Mouse (Mus musculus): ENCODE measurements around the gene Gm17428. TPM values are rescaled to one million over a fixed set of nuclear protein-coding genes. Genes with fewer than 3 reads are reported as not detected.

Gm17428 gene
- polyA plus RNA-seq (2015; fragmentation: Nextera tagmentation; extraction: Ambion mirVana) = not detected in 2 replicates

DNA sequence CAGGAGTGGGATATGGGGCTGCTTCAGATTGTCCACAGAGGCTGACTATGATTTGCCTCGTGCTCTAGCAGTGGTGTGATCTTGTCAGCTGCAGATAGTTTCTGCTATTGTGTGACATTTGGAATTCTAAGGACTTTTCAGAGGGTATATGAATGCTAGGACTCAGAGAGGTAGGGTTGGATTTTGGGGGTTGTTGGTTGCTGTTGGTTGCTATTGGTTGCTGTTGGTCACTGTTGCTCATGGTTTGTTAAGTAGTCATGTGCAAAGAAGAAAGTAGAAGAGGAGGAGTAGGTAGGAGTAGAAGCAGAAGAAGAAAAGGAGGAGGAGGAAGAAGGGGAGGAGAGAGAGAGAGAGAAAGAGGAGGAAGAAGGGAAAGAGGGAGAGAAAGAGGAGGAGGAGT, at the start of gene Gm17428:
Gene Gm17428, plus strand, starts transcription at position 301 of the 400 bp plus-strand sequence.

DNA sequence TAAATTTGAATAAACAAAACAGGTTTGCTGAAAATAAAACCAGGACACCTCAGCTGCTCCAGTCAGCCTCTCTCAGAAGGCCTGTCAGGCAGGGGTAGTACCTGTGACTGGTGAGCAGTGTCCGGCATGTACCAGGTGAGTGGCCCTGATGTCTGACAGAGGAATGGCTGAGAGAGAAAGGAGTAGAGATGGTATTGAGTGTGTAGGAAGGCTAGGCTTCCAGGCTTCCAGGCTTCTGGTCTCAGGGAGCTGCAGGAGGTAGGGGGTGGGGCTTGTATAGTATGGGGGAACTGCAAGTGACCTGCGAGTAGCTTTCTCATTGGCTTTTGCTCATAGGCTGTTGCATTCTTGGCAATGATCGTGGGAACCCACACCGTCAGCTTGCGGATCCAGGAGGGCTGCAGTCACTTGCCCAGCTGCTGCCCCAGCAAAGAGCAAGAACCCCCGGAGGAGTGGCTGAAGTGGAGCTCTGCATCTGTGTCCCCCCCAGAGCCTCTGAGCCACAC, 44.0 kb upstream of the Gm17428 start, which contains the start of gene Il25:
Gene Il25, plus strand, starts transcription at position 51 of the 506 bp plus-strand sequence.

DNA sequence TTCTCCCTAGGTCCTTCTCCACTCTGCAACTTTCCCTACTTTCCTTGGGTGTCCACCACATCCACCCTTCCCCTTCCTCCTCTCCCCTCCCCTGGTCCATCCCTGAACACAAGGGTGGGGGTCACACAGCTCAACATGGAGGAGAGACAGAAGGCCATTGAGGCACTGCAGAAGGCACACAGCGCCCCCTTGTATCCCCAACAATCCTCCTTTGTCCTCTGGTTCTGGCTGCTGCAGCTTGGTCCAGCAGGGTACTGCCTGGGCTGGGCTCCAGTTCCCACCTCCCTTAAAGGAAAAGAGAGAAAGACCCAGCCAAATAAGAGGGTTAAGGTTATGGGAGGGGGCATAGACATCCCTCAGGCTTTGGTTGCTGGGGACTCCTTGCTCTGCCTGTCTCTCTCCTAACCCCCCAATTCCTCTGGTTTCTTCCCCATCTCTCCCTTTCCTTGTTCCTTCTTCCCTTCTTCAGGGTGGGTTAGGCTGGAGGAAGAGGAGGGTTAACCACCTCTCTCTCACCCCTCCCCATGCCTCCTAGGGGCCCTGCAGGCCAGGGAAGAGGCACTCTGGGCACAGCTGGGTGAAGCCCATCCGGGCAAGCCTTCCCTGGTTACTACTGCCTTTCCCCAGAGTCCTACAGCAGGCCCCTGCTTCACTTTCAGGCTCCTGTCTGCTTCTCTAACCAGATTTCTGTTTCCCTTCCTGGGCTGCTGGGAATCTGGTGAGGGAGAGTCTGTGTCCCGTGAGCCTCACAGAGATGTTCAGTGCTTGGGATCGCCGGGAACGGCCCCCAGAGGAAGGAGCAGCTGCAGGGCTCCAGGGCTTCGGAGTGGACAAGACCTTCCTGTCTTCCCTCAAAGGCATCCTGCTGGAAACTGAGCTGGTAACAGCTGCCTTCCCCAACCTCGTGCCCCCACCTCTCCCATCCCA, 40.6 kb upstream of the Gm17428 start, which contains the start of gene Cmtm5:
Gene Cmtm5, plus strand, starts transcription at position 358 of the 927 bp plus-strand sequence.

DNA sequence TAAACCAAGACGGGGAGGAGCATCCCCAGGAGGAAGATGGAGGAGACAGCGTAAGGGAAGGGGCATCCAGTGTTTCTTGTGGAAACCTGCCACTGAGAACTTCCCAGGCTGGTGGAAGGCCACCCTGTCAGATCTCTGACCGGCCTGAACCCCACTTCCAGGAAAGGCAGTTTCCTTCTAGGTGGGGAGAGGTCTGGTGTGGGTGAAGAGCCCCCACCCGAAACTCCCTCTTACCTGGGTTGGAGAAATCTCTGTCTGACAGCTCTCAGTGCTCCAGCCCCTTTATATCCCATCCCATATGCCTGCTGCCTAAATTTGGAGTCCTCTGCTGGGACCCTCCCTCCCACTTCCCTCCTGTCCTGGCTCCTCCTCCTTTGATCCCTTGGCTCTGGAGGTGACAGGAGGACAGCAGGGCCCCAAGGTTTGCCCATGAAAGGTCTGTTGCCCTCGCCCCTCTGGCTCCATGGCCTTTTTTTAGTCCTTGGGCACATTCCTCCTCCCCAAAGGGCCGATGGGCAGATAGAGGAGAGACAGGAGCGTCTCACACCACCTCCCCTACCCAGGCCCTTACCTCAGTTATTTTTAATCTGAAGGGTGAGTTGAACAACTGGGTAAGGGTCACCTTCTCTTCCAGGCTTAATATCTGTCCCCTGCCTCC, 10.3 kb upstream of the Gm17428 start, which contains the start of gene Myh6:
Gene Myh6, minus strand, starts transcription at position 608 of the 658 bp plus-strand sequence.

DNA sequence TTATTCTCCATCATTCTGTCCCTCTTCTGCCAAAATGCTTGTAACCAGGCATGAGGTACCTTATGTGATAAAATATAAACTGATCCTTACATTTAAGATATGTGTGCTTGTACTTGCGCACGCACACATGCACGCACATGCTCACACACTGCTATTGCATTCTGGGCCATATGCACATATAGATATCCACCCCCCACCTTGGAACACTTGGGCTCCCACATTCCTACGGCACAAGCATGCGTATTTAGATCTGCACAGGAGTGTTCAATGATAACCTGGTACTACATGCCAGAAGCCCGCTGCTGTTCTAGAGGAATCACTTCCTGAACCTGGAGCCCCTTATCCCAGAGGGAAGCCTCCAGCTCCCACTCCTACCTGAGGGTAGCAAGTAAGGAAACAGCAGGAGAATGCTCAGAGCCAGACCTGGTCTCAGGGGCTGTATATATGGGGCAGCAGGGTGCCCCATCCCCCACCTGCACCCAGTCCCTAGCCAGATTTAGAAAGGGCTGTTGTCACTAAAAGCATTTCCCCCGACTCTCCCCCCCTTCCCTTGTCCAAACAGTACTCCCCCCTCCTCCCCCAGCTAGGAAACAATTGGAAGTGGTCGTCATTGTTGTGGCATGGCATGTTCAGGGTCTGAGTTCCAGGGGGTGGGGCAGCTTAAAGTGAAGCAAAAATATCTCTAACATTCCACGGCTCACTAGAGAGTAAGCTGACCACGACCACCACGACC, 17.6 kb downstream of the Gm17428 start, which contains the start of gene Myh7:
Gene Myh7, minus strand, starts transcription at position 491 of the 733 bp plus-strand sequence.

DNA sequence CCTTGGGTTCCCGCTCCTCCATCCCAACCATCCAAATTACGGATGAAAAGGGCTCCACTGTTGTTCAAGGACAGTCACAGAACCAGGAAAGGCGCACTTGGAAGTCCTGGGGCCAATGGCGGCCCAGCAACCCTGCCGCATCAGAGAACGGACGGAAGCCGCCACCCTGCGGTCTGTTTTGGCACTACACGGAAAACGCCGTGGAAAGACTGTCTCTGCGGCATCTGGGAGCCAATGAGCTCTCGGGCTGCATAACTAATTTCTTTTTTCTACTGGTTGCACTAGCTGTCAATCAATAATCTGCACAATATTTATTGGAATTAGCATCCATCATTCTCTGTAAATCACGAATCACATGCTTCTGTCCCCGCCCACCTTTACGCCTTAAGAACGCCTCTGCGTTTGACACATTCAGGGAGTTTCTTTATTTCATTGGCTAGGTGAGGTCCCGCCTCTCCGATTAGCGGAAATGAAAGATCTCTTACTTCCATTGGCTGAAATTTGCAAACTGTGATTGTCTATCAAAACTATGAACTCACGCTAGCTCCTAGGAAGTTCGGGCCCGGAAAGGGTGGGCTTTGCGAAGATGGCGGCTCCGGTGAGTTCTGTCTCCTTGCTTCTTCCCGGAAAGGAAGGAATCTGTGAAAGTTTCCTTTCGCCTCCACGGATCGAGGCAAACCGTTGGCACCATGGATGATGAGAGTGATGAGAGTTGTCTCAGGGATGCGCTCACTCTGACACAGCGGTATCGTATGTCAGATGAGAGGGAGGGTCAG, 38.4 kb downstream of the Gm17428 start, which contains the start of gene Ngdn:
Gene Ngdn, plus strand, starts transcription at position 464 of the 776 bp plus-strand sequence.

MicroRNA genes within 50 kb of the gene (microRNA counts, 519-probe panel; counts per million panel counts)
- microRNA mmu-miR-208a (296 counts per million, percentile 58 among the panel's probes with 10 or more counts), microRNA mmu-miR-208b (3,733 counts per million, percentile 78 among the panel's probes with 10 or more counts)

Small RNAs within 50 kb of the gene (microRNA-seq; reads per million reads assigned to microRNA genes)
- gene Mir208a = 13.3 to 14.4 reads per million in 2 experiments
- 618 to 838 reads per million in 2 experiments for gene Mir208b

Other genes with a start within 250 kb of the Gm17428 start
- 3.8 and 5.9 TPM in 2 replicates for gene Slc7a8, start 195.0 kb upstream of the Gm17428 start, polyA plus RNA-seq (2015; fragmentation: Nextera tagmentation; extraction: Ambion mirVana)
- gene Rnf212b, start 162.8 kb upstream of the Gm17428 start, polyA plus RNA-seq (2015; fragmentation: Nextera tagmentation; extraction: Ambion mirVana) = not detected in 2 replicates
- 3.6 and 4.1 TPM in 2 replicates for gene Homez, start 106.0 kb upstream of the Gm17428 start, polyA plus RNA-seq (2015; fragmentation: Nextera tagmentation; extraction: Ambion mirVana)
- 0.97 and 2.3 TPM in 2 replicates for gene Ppp1r3e, start 99.4 kb upstream of the Gm17428 start, polyA plus RNA-seq (2015; fragmentation: Nextera tagmentation; extraction: Ambion mirVana)
- gene Bcl2l2, start 93.6 kb upstream of the Gm17428 start, polyA plus RNA-seq (2015; fragmentation: Nextera tagmentation; extraction: Ambion mirVana) = 2.9 and 3.6 TPM in 2 replicates
- gene Gm20521, start 93.5 kb upstream of the Gm17428 start, polyA plus RNA-seq (2015; fragmentation: Nextera tagmentation; extraction: Ambion mirVana) = 0.12 and 0.30 TPM in 2 replicates
- gene Pabpn1, start 84.4 kb upstream of the Gm17428 start, polyA plus RNA-seq (2015; fragmentation: Nextera tagmentation; extraction: Ambion mirVana) = 36.7 and 49.3 TPM in 2 replicates
- gene Slc22a17, start 63.8 kb upstream of the Gm17428 start, polyA plus RNA-seq (2015; fragmentation: Nextera tagmentation; extraction: Ambion mirVana) = 15.8 and 18.4 TPM in 2 replicates
- 14.8 and 17.7 TPM in 2 replicates for gene Efs, start 50.8 kb upstream of the Gm17428 start, polyA plus RNA-seq (2015; fragmentation: Nextera tagmentation; extraction: Ambion mirVana)
- 0.45 and 0.50 TPM in 2 replicates for gene Il25, start 44.2 kb upstream of the Gm17428 start, polyA plus RNA-seq (2015; fragmentation: Nextera tagmentation; extraction: Ambion mirVana)
- 8.2 and 10.1 TPM in 2 replicates for gene Cmtm5, start 40.7 kb upstream of the Gm17428 start, polyA plus RNA-seq (2015; fragmentation: Nextera tagmentation; extraction: Ambion mirVana)
- 20.8 and 25.5 TPM in 2 replicates for gene Myh6, start 10.0 kb upstream of the Gm17428 start, polyA plus RNA-seq (2015; fragmentation: Nextera tagmentation; extraction: Ambion mirVana)
- gene Myh7, start 17.7 kb downstream of the Gm17428 start, polyA plus RNA-seq (2015; fragmentation: Nextera tagmentation; extraction: Ambion mirVana) = 228 and 232 TPM in 2 replicates
- 42.6 and 46.5 TPM in 2 replicates for gene Ngdn, start 38.5 kb downstream of the Gm17428 start, polyA plus RNA-seq (2015; fragmentation: Nextera tagmentation; extraction: Ambion mirVana)
- gene Zfhx2, start 115.4 kb downstream of the Gm17428 start, polyA plus RNA-seq (2015; fragmentation: Nextera tagmentation; extraction: Ambion mirVana) = 0.94 TPM in 2 replicates
- gene Thtpa, start 117.9 kb downstream of the Gm17428 start, polyA plus RNA-seq (2015; fragmentation: Nextera tagmentation; extraction: Ambion mirVana) = 11.7 and 12.7 TPM in 2 replicates
- 5.8 and 6.8 TPM in 2 replicates for gene Ap1g2, start 129.7 kb downstream of the Gm17428 start, polyA plus RNA-seq (2015; fragmentation: Nextera tagmentation; extraction: Ambion mirVana)
- 0.37 and 0.58 TPM in 2 replicates for gene Jph4, start 140.0 kb downstream of the Gm17428 start, polyA plus RNA-seq (2015; fragmentation: Nextera tagmentation; extraction: Ambion mirVana)
- gene Dhrs2, start 245.1 kb downstream of the Gm17428 start, polyA plus RNA-seq (2015; fragmentation: Nextera tagmentation; extraction: Ambion mirVana) = 0.45 and 1.2 TPM in 2 replicates